Mouse (Mus musculus): ENCODE data around the gene Ebf1.

- TF ChIP-seq POLR2A (IDR thresholded peaks at IDR 0.05; ENCODE audit: control insufficient read depth in 1 of 2, insufficient read depth in 1 of 2, low read depth in 1 of 2, low read length in 2 of 2, poor library complexity in 1 of 2): no peak
- TF ChIP-seq EP300 (IDR thresholded peaks at IDR 0.05; ENCODE audit: low read depth in 1 of 2, low read length in 2 of 2): no peak
- no peak for TF ChIP-seq CTCF (IDR thresholded peaks at IDR 0.05 in 2 of 3, conservative IDR thresholded peaks at IDR 0.05 in 1 of 3; ENCODE audit: control insufficient read depth in 1 of 3, insufficient read depth in 1 of 3, low read depth in 2 of 3, low read length in 3 of 3, poor library complexity in 1 of 3, severe bottlenecking in 1 of 3)
- no peak for TF ChIP-seq ZNF384 (IDR thresholded peaks at IDR 0.05; ENCODE audit: low read depth, low read length)
- no peak for TF ChIP-seq JUND (IDR thresholded peaks at IDR 0.05; ENCODE audit: low read depth, low read length)
- TF ChIP-seq MAX (IDR thresholded peaks at IDR 0.05; ENCODE audit: low read length): no peak
- no peak for TF ChIP-seq TBP (IDR thresholded peaks at IDR 0.05; ENCODE audit: low read depth, low read length)
- TF ChIP-seq ELF1 (IDR thresholded peaks at IDR 0.05; ENCODE audit: low read depth, low read length): no peak
- TF ChIP-seq KAT2A (conservative IDR thresholded peaks at IDR 0.05; ENCODE audit: low read depth, low read length): no peak
- no peak for TF ChIP-seq SIN3A (IDR thresholded peaks at IDR 0.05; ENCODE audit: low read length)
- no peak for TF ChIP-seq HCFC1 (IDR thresholded peaks at IDR 0.05; ENCODE audit: low read depth, low read length)
These were observed 38.4 kb downstream of the Ebf1 start for GRCm38 (mm10) chr11:44655468-44655867.

All from MEL (cell line).